Mouse (Mus musculus): Measurements from ENCODE around the gene Tenm3. TPM values are rescaled to one million over a fixed set of nuclear protein-coding genes. Genes with fewer than 3 reads are reported as not detected.

The Tenm3 gene
- total and polyA plus RNA-seq, 3 experiments = 0.01 to 0.11 TPM; not detected in 1

- H3K4me1 ChIP-seq (ENCODE audit: insufficient read depth, low read depth, low read length) = no peaks in the 10 kb centered on the region
- no peak for ATAC-seq (ENCODE audit: extremely low read depth, insufficient number of reproducible peaks, low FRiP score, poor library complexity, severe bottlenecking)
- peaks cover 55% of the 10 kb centered on the region for H3K9me3 ChIP-seq (replicated peaks)
- no peak for TF ChIP-seq CTCF (IDR thresholded peaks at IDR 0.05; ENCODE audit: low read depth, low read length)
- TF ChIP-seq TAL1 (conservative IDR thresholded peaks at IDR 0.05; ENCODE audit: low read depth, low read length) = no peak
- no peak for TF ChIP-seq GATA2 (IDR thresholded peaks at IDR 0.05; ENCODE audit: borderline replicate concordance, low read depth, low read length)
- TF ChIP-seq POLR2AphosphoS5 (IDR thresholded peaks at IDR 0.05; ENCODE audit: insufficient replicate concordance, low read depth, low read length) = no peak
- TF ChIP-seq GATA1 (IDR thresholded peaks at IDR 0.05; ENCODE audit: borderline replicate concordance, low read length) = no peak
- H3K27me3 ChIP-seq (ENCODE audit: insufficient read depth, low read length) = no peaks in the 10 kb centered on the region; the same call in 1 of the 2 replicates
- H3K36me3 ChIP-seq (replicated peaks) = no peaks in the 10 kb centered on the region
- no peak overlapping the region for H3K4me3 ChIP-seq (ENCODE audit: low read depth, low read length)
- DNase-seq (ENCODE audit: low spot score) = no peak
Measured at GRCm38 (mm10) chr8:48222429-48222769, 621.4 kb downstream of the Tenm3 start.

- Histone ChIP-seq H3K4me1 (ENCODE audit: insufficient read depth, low read depth, low read length) (no peaks in the 10 kb centered on the region), H3K9me3 (replicated peaks) (peaks cover 59% of the 10 kb centered on the region), H3K27me3 (ENCODE audit: insufficient read depth, low read length) (no peaks in the 10 kb centered on the region; the same call in 1 of the 2 replicates), H3K4me3 (ENCODE audit: low read depth, low read length) (no peak overlapping the region), H3K36me3 (replicated peaks) (no peaks in the 10 kb centered on the region)
- ATAC-seq (ENCODE audit: extremely low read depth, insufficient number of reproducible peaks, low FRiP score, poor library complexity, severe bottlenecking) = no peak
- no peak for DNase-seq (ENCODE audit: low spot score)
- no peak for TF ChIP-seq TAL1 (conservative IDR thresholded peaks at IDR 0.05; ENCODE audit: low read depth, low read length)
- no peak for TF ChIP-seq CTCF (IDR thresholded peaks at IDR 0.05; ENCODE audit: low read depth, low read length)
- no peak for TF ChIP-seq POLR2AphosphoS5 (IDR thresholded peaks at IDR 0.05; ENCODE audit: insufficient replicate concordance, low read depth, low read length)
- TF ChIP-seq GATA2 (IDR thresholded peaks at IDR 0.05; ENCODE audit: borderline replicate concordance, low read depth, low read length) = no peak
- no peak for TF ChIP-seq GATA1 (IDR thresholded peaks at IDR 0.05; ENCODE audit: borderline replicate concordance, low read length)
Measured at GRCm38 (mm10) chr8:48221724-48222428, 621.9 kb downstream of the Tenm3 start.

GRCm38 (mm10) chr8:48221304-48221703, 622.4 kb downstream of the Tenm3 start:
- Histone ChIP-seq H3K9me3 (replicated peaks) (peaks cover 62% of the 10 kb centered on the region), H3K27me3 (ENCODE audit: insufficient read depth, low read length) (no peaks in the 10 kb centered on the region; the same call in 1 of the 2 replicates), H3K4me3 (ENCODE audit: low read depth, low read length) (no peak overlapping the region), H3K36me3 (replicated peaks) (no peaks in the 10 kb centered on the region), H3K4me1 (ENCODE audit: insufficient read depth, low read depth, low read length) (no peaks in the 10 kb centered on the region)
- no peak for ATAC-seq (ENCODE audit: extremely low read depth, insufficient number of reproducible peaks, low FRiP score, poor library complexity, severe bottlenecking)
- TF ChIP-seq GATA1 (IDR thresholded peaks at IDR 0.05; ENCODE audit: borderline replicate concordance, low read length) = no peak
- no peak for TF ChIP-seq CTCF (IDR thresholded peaks at IDR 0.05; ENCODE audit: low read depth, low read length)
- no peak for TF ChIP-seq GATA2 (IDR thresholded peaks at IDR 0.05; ENCODE audit: borderline replicate concordance, low read depth, low read length)
- TF ChIP-seq POLR2AphosphoS5 (IDR thresholded peaks at IDR 0.05; ENCODE audit: insufficient replicate concordance, low read depth, low read length) = no peak
- TF ChIP-seq TAL1 (conservative IDR thresholded peaks at IDR 0.05; ENCODE audit: low read depth, low read length) = no peak
- DNase-seq (ENCODE audit: low spot score) = no peak

- Histone ChIP-seq H3K4me1 (ENCODE audit: insufficient read depth, low read depth, low read length) (no peaks in the 10 kb centered on the region), H3K4me3 (ENCODE audit: low read depth, low read length) (no peak overlapping the region), H3K27me3 (ENCODE audit: insufficient read depth, low read length) (no peaks in the 10 kb centered on the region; the same call in 1 of the 2 replicates), H3K36me3 (replicated peaks) (no peaks in the 10 kb centered on the region), H3K9me3 (replicated peaks) (peaks cover 69% of the 10 kb centered on the region)
- no peak for DNase-seq (ENCODE audit: low spot score)
- no peak for TF ChIP-seq GATA2 (IDR thresholded peaks at IDR 0.05; ENCODE audit: borderline replicate concordance, low read depth, low read length)
- TF ChIP-seq TAL1 (conservative IDR thresholded peaks at IDR 0.05; ENCODE audit: low read depth, low read length) = no peak
- TF ChIP-seq GATA1 (IDR thresholded peaks at IDR 0.05; ENCODE audit: borderline replicate concordance, low read length) = no peak
- no peak for TF ChIP-seq POLR2AphosphoS5 (IDR thresholded peaks at IDR 0.05; ENCODE audit: insufficient replicate concordance, low read depth, low read length)
- TF ChIP-seq CTCF (IDR thresholded peaks at IDR 0.05; ENCODE audit: low read depth, low read length) = no peak
- ATAC-seq (ENCODE audit: extremely low read depth, insufficient number of reproducible peaks, low FRiP score, poor library complexity, severe bottlenecking) = no peak
Measured at GRCm38 (mm10) chr8:48220529-48221181, 623.1 kb downstream of the Tenm3 start.

GRCm38 (mm10) chr8:48215071-48215501, 628.7 kb downstream of the Tenm3 start:
- ATAC-seq (ENCODE audit: extremely low read depth, insufficient number of reproducible peaks, low FRiP score, poor library complexity, severe bottlenecking) = no peak
- Histone ChIP-seq H3K4me1 (ENCODE audit: insufficient read depth, low read depth, low read length) (no peaks in the 10 kb centered on the region), H3K9me3 (replicated peaks) (peaks cover 66% of the 10 kb centered on the region), H3K27me3 (ENCODE audit: insufficient read depth, low read length) (no peaks in the 10 kb centered on the region), H3K4me3 (ENCODE audit: low read depth, low read length) (no peak overlapping the region), H3K36me3 (replicated peaks) (no peaks in the 10 kb centered on the region)
- DNase-seq (ENCODE audit: low spot score) = no peak
- TF ChIP-seq POLR2AphosphoS5 (IDR thresholded peaks at IDR 0.05; ENCODE audit: insufficient replicate concordance, low read depth, low read length) (no peak), TAL1 (conservative IDR thresholded peaks at IDR 0.05; ENCODE audit: low read depth, low read length) (no peak), GATA1 (IDR thresholded peaks at IDR 0.05; ENCODE audit: borderline replicate concordance, low read length) (no peak), CTCF (IDR thresholded peaks at IDR 0.05; ENCODE audit: low read depth, low read length) (no peak), GATA2 (IDR thresholded peaks at IDR 0.05; ENCODE audit: borderline replicate concordance, low read depth, low read length) (no peak)

GRCm38 (mm10) chr8:48214386-48214785, 629.4 kb downstream of the Tenm3 start:
- H3K9me3 ChIP-seq (replicated peaks) = peaks cover 60% of the 10 kb centered on the region
- no peak for ATAC-seq (ENCODE audit: extremely low read depth, insufficient number of reproducible peaks, low FRiP score, poor library complexity, severe bottlenecking)
- no peaks in the 10 kb centered on the region for H3K36me3 ChIP-seq (replicated peaks)
- no peaks in the 10 kb centered on the region for H3K27me3 ChIP-seq (ENCODE audit: insufficient read depth, low read length)
- DNase-seq (ENCODE audit: low spot score) = no peak
- H3K4me3 ChIP-seq (ENCODE audit: low read depth, low read length) = no peak overlapping the region
- no peaks in the 10 kb centered on the region for H3K4me1 ChIP-seq (ENCODE audit: insufficient read depth, low read depth, low read length)
- TF ChIP-seq GATA2 (IDR thresholded peaks at IDR 0.05; ENCODE audit: borderline replicate concordance, low read depth, low read length) = no peak
- TF ChIP-seq TAL1 (conservative IDR thresholded peaks at IDR 0.05; ENCODE audit: low read depth, low read length) = no peak
- TF ChIP-seq CTCF (IDR thresholded peaks at IDR 0.05; ENCODE audit: low read depth, low read length) = no peak

Data from G1E (cell line).